In genomic region chr11:103396236-103396635, GRCm38 (mm10) we compare ENCODE assay signal across 15 mouse cellular contexts.
"Had no signal": no experiment of that assay in that cellular context is flagged by ENCODE, and none has a peak within 500 bp of the region (broad histone marks: within the 10 kb centered on the region; RNA-seq: fewer than 3 reads in every experiment).

No protein-coding gene starts in this region.

- H3K4me3 ChIP-seq: neural tube, embryonic 15.5 days; stomach, embryonic 15.5 days had no signal

- H3K4me2 ChIP-seq: neural tube, embryonic 15.5 days; stomach, embryonic 15.5 days had no signal

- H3K27me3 ChIP-seq: neural tube, embryonic 15.5 days; stomach, embryonic 15.5 days had no signal

- H3K9me3 ChIP-seq: neural tube, embryonic 15.5 days; stomach, embryonic 15.5 days had no signal

- DNase-seq: retina, postnatal 1 day; right cerebral cortex, adult 18-20 months; right cerebral cortex, postnatal 14 days; right cerebral cortex, postnatal 25 days; right cerebral cortex, postnatal 4 days; spleen, adult 18-20 months; thymus, adult 18-20 months; thymus, adult 2 months; thymus, postnatal 14 days; thymus, postnatal 25 days; thymus, postnatal 36 days; thymus, postnatal 4 days had no signal

- H3K9ac ChIP-seq: neural tube, embryonic 15.5 days; stomach, embryonic 15.5 days had no signal

- H3K4me1 ChIP-seq: neural tube, embryonic 15.5 days; stomach, embryonic 15.5 days had no signal

- H3K27ac ChIP-seq: neural tube, embryonic 15.5 days; stomach, embryonic 15.5 days; stomach, postnatal 0 days had no signal
